Comparison of ENCODE assay signal across 11 mouse cellular contexts in genomic region chrX:14609196-14609595, GRCm38 (mm10).
"Had no signal": no experiment of that assay in that cellular context is flagged by ENCODE, and none has a peak within 500 bp of the region (broad histone marks: within the 10 kb centered on the region; RNA-seq: fewer than 3 reads in every experiment).

No protein-coding gene starts in this region.

- H3K4me3 ChIP-seq: limb, embryonic 13.5 days; liver, embryonic 15.5 days; midbrain, embryonic 13.5 days had no signal

- H3K4me1 ChIP-seq: limb, embryonic 13.5 days; liver, embryonic 15.5 days; midbrain, embryonic 13.5 days had no signal

- H3K27me3 ChIP-seq: limb, embryonic 13.5 days; liver, embryonic 15.5 days; midbrain, embryonic 13.5 days had no signal

- H3K27ac ChIP-seq: limb, embryonic 13.5 days; liver, embryonic 15.5 days; midbrain, embryonic 13.5 days had no signal

- DNase-seq: kidney, postnatal 10 days; kidney, postnatal 4 days; lung, adult 2 months; lung, postnatal 36 days; right cerebral cortex, adult 18-20 months; right cerebral cortex, postnatal 25 days; thymus, postnatal 36 days had no signal

- ATAC-seq: lung, postnatal 0 days; midbrain, embryonic 13.5 days had no signal
